Mouse (Mus musculus) ES-Bruce4 (cell line): ENCODE data around the gene Auts2.

ENCODE experiments used
- CTCF ChIP-seq: IDR thresholded peaks from one replicate; pipeline ENCODE4 v1.8.1; 2011; ENCODE audit warnings: low read depth, low read length
- EP300 ChIP-seq: IDR thresholded peaks from 2 replicates; pipeline ENCODE4 v1.6.1; 2011; ENCODE audit warnings: low read depth, low read length; ENCODE audit not compliant: insufficient read depth
- POLR2A ChIP-seq: IDR thresholded peaks from one replicate; pipeline ENCODE4 v1.8.1; 2011; ENCODE audit warnings: low read length; ENCODE audit not compliant: insufficient read depth

DNA sequence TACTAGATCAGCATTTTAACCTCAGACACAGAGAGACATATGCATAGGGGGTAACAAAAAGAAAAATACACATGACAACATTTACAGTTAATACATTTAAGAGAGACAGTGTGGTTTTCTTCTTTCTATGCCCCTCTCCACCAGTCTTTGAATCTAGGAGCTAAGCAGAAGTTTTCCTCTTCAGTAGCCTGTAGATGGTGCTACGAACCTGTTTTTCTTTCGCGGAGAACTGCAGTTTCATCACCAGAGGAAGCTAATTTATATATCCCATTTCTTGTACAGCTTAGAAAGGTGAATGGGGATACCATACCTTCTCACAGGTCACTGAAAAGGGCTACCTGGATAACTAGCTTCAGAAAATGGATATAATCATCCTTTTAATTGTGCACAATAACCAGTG lies 427.5 kb downstream of the Auts2 start:
- no peak for TF ChIP-seq POLR2A
- TF ChIP-seq EP300: no peak
- no peak for TF ChIP-seq CTCF
